Mouse (Mus musculus) mesoderm, embryonic 11.5 days (tissue): ENCODE data around the gene Sptan1.
A peak's percentile ranks its signal among the peaks of the same experiment; 100 is the strongest.
"Not testable (repeated sequence)": the region's sequence is repeated elsewhere in the genome, so short reads cannot be mapped to it uniquely, and the experiment has no call there.

Experiments
- DNase-seq: peaks from one replicate; pipeline ENCODE4 v3.0.0-alpha.2; 2012; ENCODE audit warnings: low read depth, low spot score

Sptan1 gene

GRCm38 (mm10) chr2:30009101-30009500, 43.7 kb downstream of the Sptan1 start:
- DNase-seq, result no peak

- DNase-seq, result no peak
These were observed 45.5 kb downstream of the Sptan1 start for GRCm38 (mm10) chr2:30010840-30011281.

GRCm38 (mm10) chr2:30014326-30014966, 49.1 kb downstream of the Sptan1 start:
- DNase-seq, result no peak

- no peak for DNase-seq
These were observed 60.1 kb downstream of the Sptan1 start for GRCm38 (mm10) chr2:30025454-30025853.

- DNase-seq, result no peak
These were observed 61.6 kb downstream of the Sptan1 start for GRCm38 (mm10) chr2:30026997-30027396.

- DNase-seq, result no peak
These were observed 67.0 kb downstream of the Sptan1 start for GRCm38 (mm10) chr2:30032244-30032846.

- DNase-seq, result no peak
These were observed 67.6 kb downstream of the Sptan1 start for GRCm38 (mm10) chr2:30032957-30033356.

- DNase-seq, result no peak
These were observed 72.4 kb downstream of the Sptan1 start for GRCm38 (mm10) chr2:30037762-30038161.

- no peak for DNase-seq
These were observed 73.0 kb downstream of the Sptan1 start for GRCm38 (mm10) chr2:30038370-30038769.

GRCm38 (mm10) chr2:30039687-30040086, 74.3 kb downstream of the Sptan1 start:
- no peak for DNase-seq

GRCm38 (mm10) chr2:30042445-30042844, 77.1 kb downstream of the Sptan1 start:
- DNase-seq, result peak; percentile 83

GRCm38 (mm10) chr2:30044550-30044949, 79.2 kb downstream of the Sptan1 start:
- no peak for DNase-seq

GRCm38 (mm10) chr2:30047127-30047526, 81.8 kb downstream of the Sptan1 start:
- no peak for DNase-seq

GRCm38 (mm10) chr2:30048101-30048501, 82.7 kb downstream of the Sptan1 start:
- DNase-seq, result no peak

- peak; percentile 96 for DNase-seq
These were observed 83.5 kb downstream of the Sptan1 start, which contains the start of gene Wdr34 for GRCm38 (mm10) chr2:30048699-30049388. Gene Wdr34 (minus strand): TSS chr2:30048881.

GRCm38 (mm10) chr2:30049831-30050230, 84.5 kb downstream of the Sptan1 start:
- no peak for DNase-seq

- no peak for DNase-seq
These were observed 86.8 kb downstream of the Sptan1 start for GRCm38 (mm10) chr2:30051992-30052761.

- DNase-seq, result not testable (repeated sequence)
These were observed 90.0 kb downstream of the Sptan1 start for GRCm38 (mm10) chr2:30055310-30055709.

- no peak for DNase-seq
These were observed 91.4 kb downstream of the Sptan1 start for GRCm38 (mm10) chr2:30056736-30057135.

GRCm38 (mm10) chr2:30057223-30057904, 92.0 kb downstream of the Sptan1 start, which contains the start of gene Set:
Gene Set (plus strand): TSS chr2:30057378.
- DNase-seq, result no peak

- no peak for DNase-seq
These were observed 93.1 kb downstream of the Sptan1 start for GRCm38 (mm10) chr2:30058418-30058817.
